Mouse (Mus musculus): ENCODE data around the gene Auts2.

Auts2 gene

GRCm38 (mm10) chr5:132234471-132234870 is 308.7 kb downstream of the Auts2 start:
- no peak for DNase-seq

- peak; percentile 64 for DNase-seq
Observed at GRCm38 (mm10) chr5:132231280-132232047, 311.7 kb downstream of the Auts2 start.

GRCm38 (mm10) chr5:132229644-132230357 is 313.3 kb downstream of the Auts2 start:
- peak; percentile 28 for DNase-seq

- no peak for DNase-seq
Observed at GRCm38 (mm10) chr5:132229023-132229422, 314.1 kb downstream of the Auts2 start.

GRCm38 (mm10) chr5:132220376-132220930 is 322.7 kb downstream of the Auts2 start:
- DNase-seq, result no peak

GRCm38 (mm10) chr5:132216143-132216542 is 327.0 kb downstream of the Auts2 start:
- no peak for DNase-seq

GRCm38 (mm10) chr5:132212446-132212845 is 330.7 kb downstream of the Auts2 start:
- no peak for DNase-seq

GRCm38 (mm10) chr5:132209694-132210093 is 333.4 kb downstream of the Auts2 start:
- DNase-seq, result no peak

GRCm38 (mm10) chr5:132206220-132206619 is 336.9 kb downstream of the Auts2 start:
- DNase-seq, result no peak

- no peak for DNase-seq
Observed at GRCm38 (mm10) chr5:132203846-132204245, 339.3 kb downstream of the Auts2 start.

GRCm38 (mm10) chr5:132201077-132201645 is 342.0 kb downstream of the Auts2 start:
- peak; percentile 39 for DNase-seq

- no peak for DNase-seq
Observed at GRCm38 (mm10) chr5:132200595-132200994, 342.5 kb downstream of the Auts2 start.

- peak; percentile 52 for DNase-seq
Observed at GRCm38 (mm10) chr5:132195048-132195533, 348.1 kb downstream of the Auts2 start.

- DNase-seq, result peak; percentile 1
Observed at GRCm38 (mm10) chr5:132190190-132190589, 353.0 kb downstream of the Auts2 start.

- DNase-seq, result no peak
Observed at GRCm38 (mm10) chr5:132186659-132187058, 356.5 kb downstream of the Auts2 start.

GRCm38 (mm10) chr5:132186221-132186620 is 356.9 kb downstream of the Auts2 start:
- no peak for DNase-seq

- DNase-seq, result peak; percentile 9
Observed at GRCm38 (mm10) chr5:132184395-132185095, 358.6 kb downstream of the Auts2 start.

GRCm38 (mm10) chr5:132182077-132182476 is 361.1 kb downstream of the Auts2 start:
- DNase-seq, result no peak

- no peak for DNase-seq
Observed at GRCm38 (mm10) chr5:132170010-132170409, 373.1 kb downstream of the Auts2 start.

- no peak for DNase-seq
Observed at GRCm38 (mm10) chr5:132168805-132169204, 374.3 kb downstream of the Auts2 start.

GRCm38 (mm10) chr5:132168224-132168623 is 374.9 kb downstream of the Auts2 start:
- DNase-seq, result no peak

GRCm38 (mm10) chr5:132166559-132166958 is 376.6 kb downstream of the Auts2 start:
- no peak for DNase-seq

- DNase-seq, result no peak
Observed at GRCm38 (mm10) chr5:132163960-132164359, 379.2 kb downstream of the Auts2 start.

All from lung, postnatal 14 days (tissue).